15 mouse cellular contexts compared by ENCODE assay signal in the genomic region with DNA sequence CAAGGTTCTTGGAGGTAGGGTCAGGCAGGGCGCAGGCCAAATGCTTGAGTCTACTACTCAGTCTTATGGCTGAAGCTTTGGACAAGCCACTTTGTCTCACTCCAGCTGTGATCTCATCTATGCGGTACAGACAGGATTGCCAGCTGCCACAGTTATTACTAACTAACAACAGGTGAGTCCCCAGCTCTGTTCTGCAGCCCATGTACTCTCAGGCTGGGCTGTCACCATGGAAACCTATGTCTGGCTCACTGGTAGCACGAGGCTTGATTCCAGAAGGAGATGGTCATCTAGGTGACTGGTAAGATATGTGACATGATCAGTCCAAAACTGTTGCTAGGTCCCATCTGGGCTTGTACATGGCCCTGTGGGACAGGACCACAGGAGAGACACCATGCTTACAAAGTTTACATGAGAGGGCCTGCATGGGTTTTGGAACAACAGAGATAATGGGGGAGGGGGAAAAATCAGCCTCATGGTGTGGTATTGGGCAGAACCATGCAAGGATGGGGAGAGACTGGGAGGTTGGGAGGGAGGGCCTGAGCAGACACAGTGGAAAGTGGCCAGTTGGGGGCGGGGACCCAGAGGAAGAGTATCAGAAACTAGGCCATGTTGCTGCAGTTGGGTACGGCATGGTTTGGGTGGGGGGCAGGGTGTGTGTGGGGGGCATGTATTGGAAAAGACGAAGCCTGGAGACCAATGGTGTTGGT. TPM values are rescaled to one million over a fixed set of nuclear protein-coding genes. Genes with fewer than 3 reads are reported as not detected.
DNase-seq lines count a peak whose midpoint lies in the region; ATAC-seq and TF ChIP-seq lines count a peak whose summit lies in the region.
"Had no signal": no experiment of that assay in that cellular context is flagged by ENCODE, and none has a peak within 500 bp of the region (broad histone marks: within the 10 kb centered on the region; RNA-seq: fewer than 3 reads in every experiment).

No protein-coding gene starts in this region.

- no peak overlapping the region for H3ac ChIP-seq in myocyte (ENCODE audit: control insufficient read depth, insufficient read length)

- H3K4me2 ChIP-seq in hindbrain, embryonic 16.5 days (ENCODE audit: low read length): no peak overlapping the region
- H3K4me2 ChIP-seq in hindbrain, embryonic 12.5 days (replicated peaks): no peak overlapping the region
- no peak overlapping the region for H3K4me2 ChIP-seq in midbrain, embryonic 14.5 days (ENCODE audit: low read length)
- H3K4me2 ChIP-seq in midbrain, embryonic 13.5 days (replicated peaks): no peak overlapping the region
- no peak overlapping the region for H3K4me2 ChIP-seq in myocyte (ENCODE audit: low read depth)
- H3K4me2 ChIP-seq: embryonic facial prominence, embryonic 12.5 days; heart, embryonic 15.5 days; lung, embryonic 14.5 days had no signal

- no peak overlapping the region for H3K4me3 ChIP-seq in hindbrain, embryonic 16.5 days (ENCODE audit: low read length)
- no peak overlapping the region for H3K4me3 ChIP-seq in hindbrain, embryonic 12.5 days
- no peak overlapping the region for H3K4me3 ChIP-seq in midbrain, embryonic 14.5 days (replicated peaks; ENCODE audit: low read depth, low read length)
- no peak overlapping the region for H3K4me3 ChIP-seq in midbrain, embryonic 13.5 days (replicated peaks)
- H3K4me3 ChIP-seq in myocyte: no peak overlapping the region
- H3K4me3 ChIP-seq: embryonic facial prominence, embryonic 12.5 days; heart, embryonic 15.5 days had no signal

- 78% methylated on average over 6 of the region's 6 CpGs for WGBS in hindbrain, embryonic 16.5 days
- WGBS in hindbrain, embryonic 12.5 days: 80% methylated on average over 6 of the region's 6 CpGs
- WGBS in midbrain, embryonic 14.5 days: 79% methylated on average over 6 of the region's 6 CpGs
- WGBS in midbrain, embryonic 13.5 days: 81% methylated on average over 6 of the region's 6 CpGs

- H3K79me2 ChIP-seq in myocyte (ENCODE audit: control insufficient read depth, insufficient read depth): no peaks in the 10 kb centered on the region

- no peaks in the 10 kb centered on the region for H3K9me3 ChIP-seq in hindbrain, embryonic 16.5 days (ENCODE audit: control insufficient read depth, low read length)
- no peaks in the 10 kb centered on the region for H3K9me3 ChIP-seq in hindbrain, embryonic 12.5 days (replicated peaks)
- no peaks in the 10 kb centered on the region for H3K9me3 ChIP-seq in midbrain, embryonic 14.5 days (ENCODE audit: control insufficient read depth, low read length)
- no peaks in the 10 kb centered on the region for H3K9me3 ChIP-seq in midbrain, embryonic 13.5 days
- H3K9me3 ChIP-seq: embryonic facial prominence, embryonic 12.5 days; heart, embryonic 15.5 days had no signal

- no peak overlapping the region for H3K27ac ChIP-seq in hindbrain, embryonic 16.5 days (ENCODE audit: low read depth, low read length)
- no peak overlapping the region for H3K27ac ChIP-seq in hindbrain, embryonic 12.5 days
- no peak overlapping the region for H3K27ac ChIP-seq in midbrain, embryonic 14.5 days (replicated peaks; ENCODE audit: low read depth, low read length)
- H3K27ac ChIP-seq in midbrain, embryonic 13.5 days: no peak overlapping the region
- H3K27ac ChIP-seq: embryonic facial prominence, embryonic 12.5 days; heart, embryonic 15.5 days; stomach, postnatal 0 days had no signal

- ATAC-seq in hindbrain, embryonic 16.5 days: 0 out of 2 replicates have a peak, but pooled peaks have one; percentile 18
- no peak for ATAC-seq in hindbrain, embryonic 12.5 days (ENCODE audit: low FRiP score)
- ATAC-seq in midbrain, embryonic 14.5 days (ENCODE audit: low FRiP score, low TSS enrichment): no peak
- no peak for ATAC-seq in midbrain, embryonic 13.5 days
- ATAC-seq: activated CD4-positive, CD25-positive, alpha-beta regulatory T cell, adult 4 months; intestine, embryonic 16.5 days had no signal

- H3K9ac ChIP-seq in hindbrain, embryonic 16.5 days (ENCODE audit: low read depth, low read length): no peak overlapping the region
- H3K9ac ChIP-seq in hindbrain, embryonic 12.5 days: no peak overlapping the region
- H3K9ac ChIP-seq in midbrain, embryonic 14.5 days (replicated peaks; ENCODE audit: low read length): no peak overlapping the region
- H3K9ac ChIP-seq in midbrain, embryonic 13.5 days (replicated peaks): no peak overlapping the region
- H3K9ac ChIP-seq: embryonic facial prominence, embryonic 12.5 days; heart, embryonic 15.5 days; lung, embryonic 14.5 days had no signal

- TF ChIP-seq POLR2A in myocyte (IDR thresholded peaks at IDR 0.05; ENCODE audit: insufficient read length, low read depth): no peak

- H3K27me3 ChIP-seq in hindbrain, embryonic 16.5 days (replicated peaks; ENCODE audit: control insufficient read depth, insufficient read depth, low read length): no peaks in the 10 kb centered on the region
- no peaks in the 10 kb centered on the region for H3K27me3 ChIP-seq in hindbrain, embryonic 12.5 days
- no peaks in the 10 kb centered on the region for H3K27me3 ChIP-seq in midbrain, embryonic 14.5 days (ENCODE audit: control insufficient read depth, insufficient read depth, low read length)
- H3K27me3 ChIP-seq in midbrain, embryonic 13.5 days: no peaks in the 10 kb centered on the region
- H3K27me3 ChIP-seq in myocyte (ENCODE audit: control insufficient read depth, insufficient read depth, insufficient read length): no peaks in the 10 kb centered on the region
- H3K27me3 ChIP-seq: embryonic facial prominence, embryonic 12.5 days; heart, embryonic 15.5 days had no signal

- H3K36me3 ChIP-seq in hindbrain, embryonic 16.5 days (ENCODE audit: control insufficient read depth, insufficient read depth, low read length): no peaks in the 10 kb centered on the region
- H3K36me3 ChIP-seq in hindbrain, embryonic 12.5 days: no peaks in the 10 kb centered on the region
- H3K36me3 ChIP-seq in midbrain, embryonic 14.5 days (ENCODE audit: control insufficient read depth, insufficient read depth, low read length): no peaks in the 10 kb centered on the region
- no peaks in the 10 kb centered on the region for H3K36me3 ChIP-seq in midbrain, embryonic 13.5 days
- H3K36me3 ChIP-seq in myocyte (ENCODE audit: control insufficient read depth, insufficient read depth): no peaks in the 10 kb centered on the region
- H3K36me3 ChIP-seq: embryonic facial prominence, embryonic 12.5 days; heart, embryonic 15.5 days had no signal

- peak; percentile 65 for DNase-seq in cerebellum, adult 11-12 months
- DNase-seq in cerebellum, adult 8-10 months: no peak
- DNase-seq in midbrain, embryonic 14.5 days: peak; percentile 22
- DNase-seq in spleen, postnatal 10 days (ENCODE audit: low spot score in 2 of 2): no peak
- DNase-seq: lung, embryonic 14.5 days; thymus, postnatal 14 days had no signal

- peaks cover 7% of the 10 kb centered on the region for H3K4me1 ChIP-seq in hindbrain, embryonic 16.5 days (ENCODE audit: control insufficient read depth, insufficient read depth, low read depth, low read length)
- H3K4me1 ChIP-seq in hindbrain, embryonic 12.5 days: no peaks in the 10 kb centered on the region
- H3K4me1 ChIP-seq in midbrain, embryonic 14.5 days (ENCODE audit: control insufficient read depth, insufficient read depth, low read length): no peaks in the 10 kb centered on the region
- H3K4me1 ChIP-seq in midbrain, embryonic 13.5 days (replicated peaks): no peaks in the 10 kb centered on the region; the same call in 1 of the 2 replicates

TF ChIP-seq in myocyte, 11 proteins besides CTCF, POLR2A, EP300 and RAD21:
- TF ChIP-seq CEBPB (IDR thresholded peaks at IDR 0.05; ENCODE audit: insufficient read depth, poor library complexity, severe bottlenecking) (no peak), MYOD1 (IDR thresholded peaks at IDR 0.05; ENCODE audit: control insufficient read depth in 1 of 3, insufficient read length in 2 of 3, low read depth in 2 of 3) (peak in 2 of 3 experiments; percentile 25 to 30)

RNA-seq across cellular contexts. Expression of gene Dkk3, which starts 25.8 kb away (rescaled TPM):
- polyA plus RNA-seq in hindbrain, embryonic 16.5 days (2015; fragmentation: Nextera tagmentation; extraction: Ambion mirVana): 38.5 and 39.8 TPM in 2 replicates
- polyA plus RNA-seq in hindbrain, embryonic 12.5 days (2016; fragmentation: Nextera tagmentation; extraction: Ambion mirVana): 25.3 and 30.2 TPM in 2 replicates
- 17.5 and 18.5 TPM in 2 replicates for polyA plus RNA-seq in midbrain, embryonic 14.5 days (2014; fragmentation: Nextera tagmentation; extraction: Ambion mirVana)
- 18.9 and 19.8 TPM in 2 replicates for polyA plus RNA-seq in midbrain, embryonic 13.5 days (2015; fragmentation: Nextera tagmentation; extraction: Ambion mirVana)
- 0.10 TPM for polyA plus RNA-seq in myocyte (2012; fragmentation: generic; extraction: Trizol)

RNA-seq across cellular contexts. Expression of gene Mical2, which starts 41.0 kb away (rescaled TPM):
- polyA plus RNA-seq in hindbrain, embryonic 16.5 days (2015; fragmentation: Nextera tagmentation; extraction: Ambion mirVana): 6.0 and 7.2 TPM in 2 replicates
- polyA plus RNA-seq in hindbrain, embryonic 12.5 days (2016; fragmentation: Nextera tagmentation; extraction: Ambion mirVana): 1.6 and 2.3 TPM in 2 replicates
- polyA plus RNA-seq in midbrain, embryonic 14.5 days (2014; fragmentation: Nextera tagmentation; extraction: Ambion mirVana): 1.6 and 2.1 TPM in 2 replicates
- polyA plus RNA-seq in midbrain, embryonic 13.5 days (2015; fragmentation: Nextera tagmentation; extraction: Ambion mirVana): 1.5 TPM in 2 replicates
- polyA plus RNA-seq in myocyte (2012; fragmentation: generic; extraction: Trizol): 34.8 TPM

Comparison
In these comparisons a context has a peak if more than half of its experiments do, and no peak if none do; other contexts are left out.
1. DNase-seq: peak in cerebellum, adult 11-12 months (single experiment) and midbrain, embryonic 14.5 days (single experiment); none in cerebellum, adult 8-10 months (single experiment) and spleen, postnatal 10 days (0 of 2).
2. RNA of gene Dkk3, which starts 25.8 kb away (polyA plus RNA-seq): 38.5 to 39.8 TPM in hindbrain, embryonic 16.5 days, 25.3 to 30.2 TPM in hindbrain, embryonic 12.5 days, 18.9 to 19.8 TPM in midbrain, embryonic 13.5 days and 17.5 to 18.5 TPM in midbrain, embryonic 14.5 days; 0.10 TPM in myocyte (single experiment); every median in the first group is over 10 times any median in the second.